In genomic region chr9:14349380-14349779, GRCm38 (mm10) we compare ENCODE assay signal across 12 mouse cellular contexts.
"Had no signal": no experiment of that assay in that cellular context is flagged by ENCODE, and none has a peak within 500 bp of the region (broad histone marks: within the 10 kb centered on the region; RNA-seq: fewer than 3 reads in every experiment).

No protein-coding gene starts in this region.

- ATAC-seq: intestine, postnatal 0 days; midbrain, embryonic 13.5 days had no signal

- DNase-seq: kidney, adult 8-10 months; kidney, postnatal 25 days; lung, adult 18-20 months; right cerebral cortex, adult 18-20 months; spleen, adult 18-20 months; thymus, postnatal 36 days had no signal

- H3K4me1 ChIP-seq: limb, embryonic 10.5 days; midbrain, embryonic 13.5 days; neural tube, embryonic 15.5 days had no signal

- H3K9ac ChIP-seq: midbrain, embryonic 13.5 days; neural tube, embryonic 15.5 days had no signal

- H3K27me3 ChIP-seq: midbrain, embryonic 13.5 days; neural tube, embryonic 15.5 days had no signal

- H3K27ac ChIP-seq: left cerebral cortex, adult 2 months; limb, embryonic 10.5 days; midbrain, embryonic 13.5 days; neural tube, embryonic 15.5 days had no signal

- H3K36me3 ChIP-seq: limb, embryonic 10.5 days; midbrain, embryonic 13.5 days; neural tube, embryonic 15.5 days had no signal

- H3K4me2 ChIP-seq: midbrain, embryonic 13.5 days; neural tube, embryonic 15.5 days had no signal

- H3K9me3 ChIP-seq: limb, embryonic 10.5 days; midbrain, embryonic 13.5 days; neural tube, embryonic 15.5 days had no signal

- H3K4me3 ChIP-seq: left cerebral cortex, adult 2 months; limb, embryonic 10.5 days; midbrain, embryonic 13.5 days; myocyte; neural tube, embryonic 15.5 days had no signal
